Mouse (Mus musculus): ENCODE data around the gene Zfr. TPM values are rescaled to one million over a fixed set of nuclear protein-coding genes. Genes with fewer than 3 reads are reported as not detected.

Gene Zfr
- total and polyA plus RNA-seq, 3 experiments, result 47.5 to 89.8 (median 84.9) TPM

DNA sequence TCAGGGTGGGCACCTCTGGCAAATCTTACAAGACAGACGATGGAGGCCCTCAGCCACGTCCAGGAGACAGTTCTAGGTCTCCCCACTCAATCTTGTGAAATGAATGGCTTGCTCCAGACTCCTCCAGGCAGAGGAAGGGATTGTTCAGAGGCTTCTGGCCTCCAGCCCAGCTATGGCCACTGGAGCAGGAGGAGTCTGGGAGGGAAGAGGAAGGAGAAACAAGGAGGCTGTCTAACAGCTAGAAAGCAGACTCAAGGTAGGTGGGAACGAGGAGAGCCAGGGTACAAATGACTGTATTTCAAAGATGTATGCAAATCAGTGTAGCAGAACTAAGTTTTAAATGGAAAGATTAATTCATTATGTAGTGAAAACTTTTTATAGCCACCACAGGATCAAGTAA lies 13.9 kb upstream of the Zfr start:
- no peaks in the 10 kb centered on the region for H3K9me3 ChIP-seq (replicated peaks; ENCODE audit: low read length)
- peak; percentile 53 for DNase-seq (ENCODE audit: extremely low read depth)
- H3K4me1 ChIP-seq (ENCODE audit: control insufficient read depth in 1 of 2, insufficient read depth in 2 of 2), result peaks cover 9 to 21% of the 10 kb centered on the region in 2 experiments
- no peak overlapping the region for H3K4me2 ChIP-seq (ENCODE audit: insufficient read depth, low read depth, poor library complexity, severe bottlenecking)
- no peaks in the 10 kb centered on the region for H3K36me3 ChIP-seq (replicated peaks in 1 of 2; ENCODE audit: control insufficient read depth in 1 of 2, insufficient read depth in 1 of 2, low read length in 1 of 2)
- no peak overlapping the region for H3K9ac ChIP-seq (ENCODE audit: insufficient read depth, low read depth)
- no peak overlapping the region for H3K4me3 ChIP-seq (replicated peaks in 1 of 3; ENCODE audit: low read depth in 2 of 3, low read length in 2 of 3, poor library complexity in 1 of 3)
- dilution Hi-C loops (cut with MboI; ENCODE audit: extremely low pct_ligation_motif_present, extremely low pct_unique_long_range_greater_than_20kb, low sequenced_read_pairs) (no loop called here), in situ Hi-C loops (cut with MboI; ENCODE audit: low pct_ligation_motif_present, low pct_unique_long_range_greater_than_20kb, low sequenced_read_pairs) (no loop called here)
- no peaks in the 10 kb centered on the region for H3K79me2 ChIP-seq (replicated peaks; ENCODE audit: control insufficient read depth, extremely low read depth, insufficient read depth, poor library complexity, severe bottlenecking)
- TF ChIP-seq USF1 (IDR thresholded peaks at IDR 0.05; ENCODE audit: low read depth, low read length) (no peak), SIN3A (IDR thresholded peaks at IDR 0.05; ENCODE audit: low read length) (0 out of 2 replicates have a peak, but pooled peaks have one; percentile 22), ELF1 (IDR thresholded peaks at IDR 0.05; ENCODE audit: low read depth, low read length) (no peak), EP300 (IDR thresholded peaks at IDR 0.05; ENCODE audit: low read length) (peak; percentile 60), PAX5 (IDR thresholded peaks at IDR 0.05; ENCODE audit: low read length) (no peak), MAFK (IDR thresholded peaks at IDR 0.05; ENCODE audit: insufficient replicate concordance, low read length) (no peak), NRF1 (IDR thresholded peaks at IDR 0.05; ENCODE audit: low read depth, low read length) (no peak), SMC3 (IDR thresholded peaks at IDR 0.05; ENCODE audit: low read depth, low read length) (no peak), MEF2A (IDR thresholded peaks at IDR 0.05; ENCODE audit: borderline replicate concordance, low read depth, low read length) (peak; percentile 28; the same call in 1 of the 2 replicates), CTCF (conservative IDR thresholded peaks at IDR 0.05 in 1 of 2, IDR thresholded peaks at IDR 0.05 in 1 of 2; ENCODE audit: low read depth in 2 of 2, low read length in 2 of 2) (no peak), JUN (IDR thresholded peaks at IDR 0.05; ENCODE audit: insufficient read depth, low read depth, low read length) (peak; percentile 18; the same call in 1 of the 2 replicates), ZNF384 (IDR thresholded peaks at IDR 0.05; ENCODE audit: low read depth, low read length) (no peak), RCOR1 (conservative IDR thresholded peaks at IDR 0.05; ENCODE audit: low read depth, low read length) (no peak), ZC3H11A (IDR thresholded peaks at IDR 0.05; ENCODE audit: low read depth, low read length) (no peak)
- H3K27me3 ChIP-seq (replicated peaks), result no peaks in the 10 kb centered on the region
- no peak overlapping the region for H3K27ac ChIP-seq (ENCODE audit: insufficient read depth, low read depth)

DNA sequence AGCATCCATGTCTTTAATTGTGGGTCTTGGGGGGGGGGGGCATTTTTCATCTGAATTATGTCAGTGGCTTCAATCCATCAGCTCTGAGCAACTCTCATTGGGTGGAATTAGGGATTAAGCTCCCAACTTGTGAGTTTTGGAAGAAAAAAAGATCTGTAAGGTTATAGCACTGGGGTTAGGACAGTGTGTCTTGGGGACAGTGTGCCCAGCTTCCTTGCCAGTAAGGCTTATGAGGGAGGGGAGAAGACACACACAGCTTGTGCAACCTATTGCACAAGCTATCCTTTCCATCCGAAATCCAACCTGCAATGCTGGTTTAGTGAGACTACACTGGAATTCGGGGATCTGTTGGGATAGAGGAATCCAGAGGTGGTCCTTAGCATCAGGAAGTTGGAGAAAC lies 12.8 kb upstream of the Zfr start:
- TF ChIP-seq ZC3H11A (IDR thresholded peaks at IDR 0.05; ENCODE audit: low read depth, low read length) (no peak), ETS1 (conservative IDR thresholded peaks at IDR 0.05; ENCODE audit: low read depth, low read length) (no peak), JUND (conservative IDR thresholded peaks at IDR 0.05; ENCODE audit: low read depth, low read length) (no peak), ZNF384 (IDR thresholded peaks at IDR 0.05; ENCODE audit: low read depth, low read length) (no peak), UBTF (IDR thresholded peaks at IDR 0.05; ENCODE audit: low read depth, low read length) (no peak), MAZ (IDR thresholded peaks at IDR 0.05; ENCODE audit: low read depth, low read length) (no peak), E2F4 (IDR thresholded peaks at IDR 0.05; ENCODE audit: insufficient replicate concordance, low read depth, low read length) (no peak), MAFK (IDR thresholded peaks at IDR 0.05; ENCODE audit: insufficient replicate concordance, low read length) (no peak), MAX (IDR thresholded peaks at IDR 0.05; ENCODE audit: low read length) (no peak)

More for the DNA sequence above, 12.8 kb upstream of the Zfr start:
- Histone ChIP-seq H3K4me1 (ENCODE audit: control insufficient read depth in 1 of 2, insufficient read depth in 2 of 2) (peaks cover 9 to 25% of the 10 kb centered on the region in 2 experiments), H3K9me3 (replicated peaks; ENCODE audit: low read length) (no peaks in the 10 kb centered on the region), H3K9ac (ENCODE audit: insufficient read depth, low read depth) (no peak overlapping the region), H3K4me3 (replicated peaks in 1 of 3; ENCODE audit: low read depth in 2 of 3, low read length in 2 of 3, poor library complexity in 1 of 3) (no peak overlapping the region), H3K36me3 (replicated peaks in 1 of 2; ENCODE audit: control insufficient read depth in 1 of 2, insufficient read depth in 1 of 2, low read length in 1 of 2) (no peaks in the 10 kb centered on the region), H3K27ac (ENCODE audit: insufficient read depth, low read depth) (no peak overlapping the region), H3K4me2 (ENCODE audit: insufficient read depth, low read depth, poor library complexity, severe bottlenecking) (no peak overlapping the region), H3K79me2 (replicated peaks; ENCODE audit: control insufficient read depth, extremely low read depth, insufficient read depth, poor library complexity, severe bottlenecking) (no peaks in the 10 kb centered on the region), H3K27me3 (replicated peaks) (no peaks in the 10 kb centered on the region)
- in situ Hi-C loops (cut with MboI; ENCODE audit: low pct_ligation_motif_present, low pct_unique_long_range_greater_than_20kb, low sequenced_read_pairs), result no loop called here
- dilution Hi-C loops (cut with MboI; ENCODE audit: extremely low pct_ligation_motif_present, extremely low pct_unique_long_range_greater_than_20kb, low sequenced_read_pairs), result no loop called here
- no peak for DNase-seq (ENCODE audit: extremely low read depth)
